Mouse (Mus musculus) hematopoietic stem cell, adult 5-6 weeks (primary cell): ENCODE results near the gene Gm13941. TPM values are rescaled to one million over a fixed set of nuclear protein-coding genes. Genes with fewer than 3 reads are reported as not detected.

Experiments used
- ATAC-seq, 2 experiments: fragments of 125-278 bp in 1 of 2; replicated peaks in 1 of 2; 2 replicates each; pipeline ENCODE4 v1.8.0; 2016 to 2017; ENCODE audit warnings: inconsistent platforms in 2 of 2, mild to moderate bottlenecking in 2 of 2, moderate number of reproducible peaks in 2 of 2, low read depth in 1 of 2, moderate TSS enrichment in 1 of 2; ENCODE audit not compliant: low FRiP score in 2 of 2, poor library complexity in 2 of 2, severe bottlenecking in 2 of 2, insufficient read depth in 1 of 2, low TSS enrichment in 1 of 2
- total RNA-seq: library from RNA; stranded (forward); fragments of 172-1452, 232-1000 nt; gene quantifications from 2 replicates; pipeline ENCODE4 v1.2.3, GENCODE M21; 2017

The Gm13941 gene
- total RNA-seq: not detected in 2 replicates

DNA sequence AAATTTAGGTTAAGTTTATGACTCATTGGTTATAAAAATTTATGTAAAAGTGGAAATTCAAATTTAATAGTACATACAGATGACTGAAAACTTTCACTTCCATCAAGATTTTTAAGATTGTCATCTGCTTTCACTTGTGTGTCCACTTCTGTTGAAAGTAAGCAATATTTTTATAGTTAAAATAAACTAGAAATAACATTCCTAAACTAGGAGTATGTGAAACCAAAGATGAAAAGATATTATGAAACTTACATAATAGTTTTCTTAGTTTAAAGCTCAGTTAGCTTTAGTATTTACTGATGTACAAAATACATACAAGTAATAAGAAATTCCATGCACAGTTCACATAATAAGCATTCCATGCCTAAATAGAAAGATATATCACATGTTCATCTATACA lies at the start of gene Gm13941:
Gene Gm13941 (minus strand): TSS at position 101 of the 400 bp plus-strand sequence.
- no peak for ATAC-seq

DNA sequence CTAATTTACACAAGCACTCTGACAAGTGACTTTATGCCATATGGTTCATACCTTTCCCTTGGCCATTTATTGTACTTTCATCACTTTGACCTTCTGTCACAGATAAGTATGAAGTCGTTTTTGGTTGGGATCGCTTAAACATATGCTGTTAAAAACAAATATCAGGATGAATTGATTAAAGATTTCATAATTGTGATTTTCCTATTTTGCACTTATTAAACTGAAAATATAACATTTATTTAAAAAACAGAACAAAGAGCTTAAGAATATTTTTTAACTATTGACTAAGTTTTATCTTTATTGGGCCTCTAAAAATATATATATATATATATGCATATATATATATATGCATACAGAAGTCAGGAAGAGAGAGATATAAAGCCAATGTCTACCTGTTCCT lies 47.1 kb upstream of the Gm13941 start, which contains the start of gene Gm15130:
Gene Gm15130 (minus strand): TSS at position 101 of the 400 bp plus-strand sequence.
- no peak for ATAC-seq

DNA sequence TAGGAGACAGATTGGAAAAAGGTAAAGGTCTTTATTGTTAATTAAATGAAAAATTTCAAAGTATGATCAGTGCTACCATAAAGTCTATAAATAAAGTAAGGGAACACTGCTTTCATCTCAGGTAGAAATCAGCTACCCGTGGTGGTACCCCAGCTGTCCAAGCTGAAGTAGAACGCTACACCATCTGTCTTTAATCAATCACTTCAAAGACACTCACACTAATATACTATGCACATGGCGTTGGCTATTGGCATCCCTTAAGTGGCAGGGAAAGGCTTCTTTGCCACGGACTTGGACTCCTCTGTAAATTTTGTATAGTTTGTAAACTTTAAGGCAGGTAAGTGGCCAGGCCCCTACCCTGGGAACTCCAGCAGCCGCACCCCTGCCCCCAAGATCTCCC lies 30.0 kb upstream of the Gm13941 start:
- no peak for ATAC-seq

DNA sequence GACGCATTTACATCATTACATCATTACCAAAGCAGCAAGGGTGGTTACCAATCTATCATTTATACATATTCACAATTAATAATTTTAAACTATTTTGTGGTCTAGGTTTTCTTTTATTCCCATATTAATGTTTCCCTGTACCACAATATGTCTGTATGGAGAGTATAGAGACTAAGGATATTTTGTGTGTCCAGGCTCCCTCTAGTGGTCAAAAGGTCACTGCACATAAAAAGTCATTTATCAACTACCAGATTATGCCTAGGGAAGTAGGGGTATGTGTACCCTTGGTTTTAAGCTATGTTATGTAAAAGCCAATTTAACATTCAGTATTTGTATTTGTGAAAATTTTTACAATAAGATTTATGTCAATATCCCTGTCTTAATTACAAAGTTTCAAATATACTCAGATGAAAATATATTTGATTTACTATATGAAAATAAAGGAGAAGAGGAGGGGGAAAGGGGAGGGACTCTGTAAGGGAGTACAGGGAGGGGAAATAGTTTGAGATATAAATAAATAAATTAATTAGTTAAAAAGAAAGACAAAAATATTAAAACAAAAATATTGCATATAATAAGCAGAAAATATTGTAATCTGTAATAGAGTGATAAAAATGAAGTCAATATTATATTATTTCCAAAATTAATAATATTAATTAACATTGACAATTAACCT lies 47.1 kb downstream of the Gm13941 start:
- ATAC-seq: peak; percentile 78 to 83; a peak in 3 of 4 replicates

Other genes with a start within 250 kb of the Gm13941 start
- not detected in 2 replicates for gene Ano3, start 155.1 kb downstream of the Gm13941 start, total RNA-seq
- not detected in 2 replicates for gene Gm15130, start 47.0 kb upstream of the Gm13941 start, total RNA-seq
- not detected in 2 replicates for gene 4930430A15Rik, start 123.6 kb upstream of the Gm13941 start, total RNA-seq
- not detected in 2 replicates for gene Olfr1275, start 129.3 kb upstream of the Gm13941 start, total RNA-seq
- not detected in 2 replicates for gene Olfr1276, start 148.5 kb upstream of the Gm13941 start, total RNA-seq
- not detected in 2 replicates for gene Olfr1277, start 168.1 kb upstream of the Gm13941 start, total RNA-seq
- gene Olfr1278, start 184.2 kb upstream of the Gm13941 start, total RNA-seq: not detected in 2 replicates
- gene Olfr1279, start 194.7 kb upstream of the Gm13941 start, total RNA-seq: not detected in 2 replicates
- gene Olfr1280, start 208.0 kb upstream of the Gm13941 start, total RNA-seq: not detected in 2 replicates
- not detected in 2 replicates for gene Olfr1281, start 220.5 kb upstream of the Gm13941 start, total RNA-seq
- gene Olfr1282, start 230.1 kb upstream of the Gm13941 start, total RNA-seq: not detected in 2 replicates